Mouse (Mus musculus) thymus, adult 2 months (tissue): ENCODE results near the gene Anp32a.

ENCODE experiments used
- CTCF ChIP-seq: fragments of 200-500 bp; IDR thresholded peaks from 2 replicates; pipeline ENCODE4 v1.5.1; 2012; ENCODE audit warnings: mild to moderate bottlenecking, control low read depth, low read length, moderate library complexity, borderline replicate concordance; ENCODE audit not compliant: control insufficient read depth, poor library complexity, insufficient read depth; ENCODE audit errors: extremely low read depth
- POLR2A ChIP-seq: fragments of 200-500 bp; IDR thresholded peaks from 2 replicates; pipeline ENCODE4 v1.6.1; 2012; ENCODE audit warnings: mild to moderate bottlenecking, low read length, control low read depth, moderate library complexity; ENCODE audit not compliant: control insufficient read depth, poor library complexity, insufficient read depth; ENCODE audit errors: extremely low read depth

DNA sequence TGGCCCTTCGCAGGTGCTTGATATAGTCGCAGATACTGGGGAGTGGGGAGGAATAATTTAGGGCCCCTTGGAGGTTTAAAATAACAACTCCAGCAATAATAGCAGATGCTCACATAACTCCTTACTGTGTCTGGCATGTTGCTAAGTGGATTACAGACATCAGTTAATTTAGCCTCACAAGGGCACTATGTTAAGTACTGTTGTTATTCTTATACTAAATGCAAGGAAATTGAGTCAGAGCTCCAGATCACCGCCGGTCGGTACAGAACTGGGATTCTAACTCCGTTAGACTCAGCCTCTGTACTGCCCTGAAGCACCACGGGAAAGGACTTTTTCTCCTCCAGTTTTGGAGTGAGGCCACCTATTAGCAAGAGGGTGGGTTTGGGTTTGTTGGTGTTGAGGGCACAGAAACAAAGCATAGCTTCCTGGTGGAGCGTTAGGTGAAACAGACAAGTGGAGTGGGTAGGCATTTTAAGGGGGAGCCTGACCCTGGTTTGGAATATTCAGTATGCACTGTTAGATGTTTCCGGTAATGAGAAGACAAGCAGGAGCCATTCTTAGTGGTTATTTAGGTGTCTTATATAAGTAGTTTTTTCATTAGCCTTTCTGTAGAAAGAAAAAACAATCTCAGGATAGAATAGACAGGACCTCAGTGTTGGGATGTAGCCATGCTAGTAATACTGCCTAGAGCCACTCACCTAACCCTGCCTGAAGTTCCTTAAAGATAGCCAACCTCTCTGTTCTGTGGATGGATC is 4.7 kb downstream of the Anp32a start:
- TF ChIP-seq POLR2A, result no peak
- no peak for TF ChIP-seq CTCF
